Mouse (Mus musculus): ENCODE results near the gene Orm1.

Orm1 gene

DNA sequence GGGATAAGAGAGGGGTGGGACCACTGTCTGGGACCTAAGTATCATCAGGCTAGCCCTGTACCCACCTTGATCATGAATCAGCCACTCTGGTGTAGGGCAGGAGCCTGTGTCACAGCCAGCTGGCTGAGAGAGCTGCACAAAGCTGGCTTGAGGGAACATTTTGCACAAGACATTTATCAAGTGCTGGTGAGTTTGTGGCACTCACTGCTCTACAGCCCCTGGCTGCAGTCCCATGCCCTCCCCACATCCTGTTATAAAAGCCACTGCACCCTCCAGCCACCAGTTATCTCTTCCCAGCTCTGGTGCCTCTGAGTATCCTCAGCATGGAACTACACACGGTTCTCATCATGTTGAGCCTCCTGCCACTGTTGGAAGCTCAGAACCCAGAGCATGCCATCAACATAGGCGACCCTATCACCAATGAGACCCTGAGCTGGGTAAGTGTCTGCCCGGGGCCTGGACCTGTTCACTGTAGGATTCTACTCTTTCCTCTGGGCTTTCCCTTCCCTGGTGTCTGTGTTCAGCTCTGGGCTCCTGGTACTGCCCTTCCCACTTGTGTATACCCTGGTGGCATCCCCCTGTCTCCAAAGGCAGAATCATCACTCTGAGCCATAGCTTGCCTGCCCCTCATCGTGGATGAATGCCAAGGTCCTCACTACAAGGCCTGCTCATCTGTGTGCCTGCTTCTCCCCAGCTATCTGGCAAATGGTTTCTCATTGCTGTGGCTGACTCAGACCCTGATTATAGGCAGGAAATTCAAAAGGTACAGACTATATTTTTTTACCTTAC is 11.7 kb downstream of the Orm1 start, which contains the start of gene Orm3:
Orm3 (plus strand) TSS at position 286 of the 789 bp plus-strand sequence.
- DNase-seq (ENCODE audit: low read depth), result peak; percentile 2

DNA sequence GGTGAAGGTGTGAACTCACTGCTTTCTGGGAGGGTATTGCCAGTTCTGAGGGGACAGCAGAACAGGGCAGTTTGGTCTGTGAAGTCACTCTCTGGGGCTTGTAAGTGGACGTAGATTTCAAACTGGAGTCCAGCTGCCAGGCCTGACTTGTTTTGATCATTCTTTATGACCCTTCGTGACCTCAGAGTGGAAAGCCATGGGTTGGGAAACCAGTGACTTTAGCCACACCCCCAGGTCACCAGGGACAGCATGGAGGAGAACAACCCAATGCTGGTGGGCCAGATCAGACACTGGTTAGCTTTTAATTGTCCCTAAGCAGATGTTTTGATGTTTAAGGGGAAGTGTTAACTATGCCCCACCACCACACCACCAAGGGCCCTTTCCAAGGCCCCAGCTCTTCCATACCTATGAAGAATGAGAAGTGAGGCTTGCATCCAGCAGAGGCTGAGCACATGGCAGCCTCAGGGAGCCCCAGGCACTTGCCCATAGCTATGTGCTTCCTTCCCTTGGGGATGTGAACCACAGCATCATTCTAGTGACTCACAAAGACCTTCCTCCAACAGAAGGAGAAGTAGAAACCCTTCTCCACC is 12.7 kb downstream of the Orm1 start:
- DNase-seq (ENCODE audit: low read depth), result no peak

DNA sequence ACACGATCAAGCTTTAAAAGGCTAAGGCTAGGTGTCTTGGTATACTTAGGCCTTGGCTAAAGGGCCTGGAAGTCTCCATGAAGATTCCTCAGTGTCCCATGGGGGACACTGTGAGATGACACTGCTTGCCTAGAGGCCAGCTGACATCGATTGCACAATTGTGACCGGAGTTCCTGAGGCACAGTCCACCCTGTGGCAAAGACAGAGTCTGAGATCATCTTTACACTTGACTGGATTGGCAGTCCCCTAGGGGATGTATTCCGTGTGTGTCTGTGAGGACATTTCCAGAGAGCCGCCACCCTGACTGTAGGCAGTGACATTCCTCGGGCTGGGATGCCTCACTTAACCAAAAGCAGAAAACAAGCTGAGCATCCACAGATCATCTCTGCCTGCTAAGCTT is 15.5 kb downstream of the Orm1 start:
- DNase-seq (ENCODE audit: low read depth), result no peak

DNA sequence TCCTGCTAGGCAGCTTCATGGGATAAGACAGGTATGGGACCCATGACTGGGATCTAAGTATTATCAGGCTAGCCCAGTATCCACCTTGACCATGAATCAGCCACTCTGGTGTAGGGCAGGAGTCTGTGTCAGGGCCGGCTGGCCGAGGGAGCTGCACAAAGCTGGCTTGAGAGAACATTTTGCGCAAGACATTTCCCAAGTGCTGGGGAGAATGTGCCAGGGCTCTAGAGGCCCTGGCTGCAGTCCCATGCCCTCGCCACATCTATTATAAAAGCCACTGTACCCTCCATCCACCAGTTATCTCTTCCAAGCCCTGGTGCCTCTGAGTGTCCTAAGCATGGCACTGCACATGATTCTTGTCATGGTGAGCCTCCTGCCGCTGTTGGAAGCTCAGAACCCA is 17.8 kb downstream of the Orm1 start, which contains the start of gene Orm2:
Orm2 (plus strand) TSS at position 300 of the 400 bp plus-strand sequence.
- no peak for DNase-seq (ENCODE audit: low read depth)

DNA sequence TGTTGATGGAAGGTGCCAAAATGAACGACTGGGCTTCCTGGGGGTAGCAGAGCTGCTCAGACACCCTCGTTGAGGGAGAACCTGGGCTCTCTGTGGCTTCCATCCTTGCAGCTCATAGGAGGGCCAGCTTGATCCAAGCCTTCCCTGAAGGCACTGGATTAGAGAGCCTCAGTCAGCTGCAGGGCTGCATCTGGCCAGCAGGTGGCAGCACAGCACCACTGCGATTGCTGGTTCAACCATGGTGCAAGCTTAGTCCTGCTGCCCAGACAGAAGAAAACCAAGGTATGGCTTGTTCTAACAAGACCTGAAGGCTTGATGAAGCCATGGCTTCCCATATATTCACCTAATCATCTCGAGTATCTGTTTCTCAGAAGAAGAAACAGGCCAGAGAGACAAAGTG is 24.2 kb downstream of the Orm1 start:
- DNase-seq (ENCODE audit: low read depth), result peak; percentile 38

DNA sequence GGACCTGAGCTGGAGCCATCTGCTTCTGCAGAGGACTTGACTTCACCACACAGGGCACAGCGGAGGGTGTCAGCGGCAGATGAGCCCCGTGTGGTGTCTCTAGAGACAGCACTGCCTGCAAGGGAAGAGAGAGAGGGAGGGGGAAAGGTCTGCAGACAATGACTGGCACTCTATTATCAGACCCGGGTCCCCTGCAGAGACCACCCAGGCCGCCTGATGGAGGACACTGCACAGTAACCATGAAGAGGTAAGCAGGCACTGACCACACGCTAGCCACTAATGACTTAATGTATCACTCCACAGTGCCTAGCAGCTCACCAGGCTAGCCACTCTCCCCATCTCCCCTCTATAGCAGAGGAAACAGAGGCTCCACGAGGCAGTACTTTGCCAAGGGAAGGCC is 26.5 kb downstream of the Orm1 start:
- DNase-seq (ENCODE audit: low read depth), result no peak

DNA sequence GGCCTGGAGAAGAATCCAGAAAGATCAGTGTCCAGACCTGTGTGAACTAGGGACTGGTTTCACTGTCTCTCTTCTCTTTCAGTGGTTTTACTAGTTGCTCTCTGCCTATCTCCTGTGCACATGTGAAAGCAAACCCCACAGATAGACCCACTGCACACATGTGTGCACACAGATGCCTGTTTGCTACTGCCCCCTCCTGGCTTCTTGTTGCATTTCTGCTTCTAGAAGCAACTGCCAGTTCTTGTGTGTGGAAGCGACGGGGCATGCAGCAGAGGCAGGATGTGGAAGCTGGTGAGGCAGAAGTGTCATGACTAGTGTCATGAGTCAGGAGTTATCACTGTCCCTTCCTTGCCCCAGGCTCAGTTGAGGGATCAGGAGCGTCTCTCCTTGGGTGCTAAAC is 27.5 kb downstream of the Orm1 start:
- peak; percentile 28 for DNase-seq (ENCODE audit: low read depth)

DNA sequence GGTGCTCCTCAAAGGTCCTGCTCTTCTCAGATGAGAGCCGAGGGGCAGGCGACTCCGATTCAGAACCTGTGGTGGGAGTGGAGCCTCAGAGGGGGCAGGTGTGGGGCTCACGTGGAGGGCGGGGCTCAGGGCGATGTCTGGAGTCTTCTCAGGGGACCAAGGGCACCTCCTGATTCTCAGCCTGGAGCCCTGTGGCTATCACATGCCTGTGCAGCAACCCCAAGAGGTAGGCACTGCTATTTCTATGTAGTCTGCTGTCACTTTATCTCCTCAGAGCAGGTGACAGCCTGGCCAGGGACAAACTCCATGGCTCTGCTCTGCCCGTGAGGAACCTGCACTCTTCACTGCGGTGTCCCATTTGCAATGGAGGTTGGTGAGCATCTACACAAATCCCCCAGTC is 29.0 kb downstream of the Orm1 start:
- no peak for DNase-seq (ENCODE audit: low read depth)

DNA sequence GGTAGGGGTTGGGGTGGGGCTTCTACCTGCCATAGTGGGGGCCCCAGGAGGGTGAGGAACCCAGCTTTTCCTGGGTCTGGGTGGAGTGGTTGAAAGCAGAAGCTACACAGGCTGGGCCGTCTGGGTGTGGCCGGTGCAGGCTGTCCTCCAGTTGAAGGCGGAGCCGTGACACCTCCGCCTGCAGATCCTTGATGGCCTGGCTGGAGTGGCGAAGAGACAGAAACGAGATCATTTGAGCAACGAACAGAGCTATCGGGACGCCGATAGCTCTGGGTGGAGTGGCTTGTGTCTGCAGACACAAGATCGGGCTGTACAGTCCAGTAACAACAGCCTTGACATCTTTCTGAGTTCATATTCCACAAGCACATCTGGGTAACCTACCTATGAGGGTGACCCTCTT is 30.0 kb downstream of the Orm1 start:
- DNase-seq (ENCODE audit: low read depth), result no peak

DNA sequence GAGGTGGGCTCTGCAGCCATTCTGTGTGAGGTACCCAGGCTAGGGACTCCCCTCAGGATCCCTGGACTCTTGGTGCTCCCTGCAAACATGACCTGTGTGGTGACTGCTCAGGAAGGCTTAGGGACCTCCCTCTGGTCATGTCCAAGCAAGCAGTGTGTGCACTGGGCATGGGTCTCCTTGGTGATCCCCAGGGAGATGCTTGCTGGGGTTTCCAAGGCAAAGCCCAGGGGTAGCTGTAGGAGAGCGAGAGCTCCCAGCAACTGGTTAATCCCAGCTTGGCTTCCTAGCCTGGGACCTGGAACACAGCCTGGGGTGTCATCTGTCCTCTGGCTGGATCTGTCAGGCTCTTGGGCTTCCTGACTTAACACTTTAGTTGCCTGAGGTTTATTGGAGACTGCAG is 31.0 kb downstream of the Orm1 start:
- DNase-seq (ENCODE audit: low read depth), result no peak

DNA sequence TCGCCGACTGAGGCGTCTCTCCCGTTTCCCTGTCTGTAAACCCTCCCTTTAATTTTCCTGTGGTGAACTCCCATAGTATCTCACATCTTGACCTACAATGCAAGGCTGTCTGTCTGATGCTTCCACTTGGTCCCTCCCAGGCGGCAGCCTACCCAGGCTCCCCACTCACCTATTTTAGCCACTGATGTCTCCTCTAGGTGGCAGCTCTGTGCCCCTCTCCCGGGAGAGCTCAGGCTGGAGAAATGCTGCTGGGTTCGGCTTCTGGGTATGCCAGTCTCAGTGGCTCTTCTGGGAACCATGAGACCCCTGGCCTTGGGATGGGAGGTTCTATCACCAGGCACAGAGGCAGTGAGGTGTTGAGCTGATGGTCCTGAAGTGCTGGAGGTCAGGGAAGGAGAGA is 33.1 kb downstream of the Orm1 start:
- no peak for DNase-seq (ENCODE audit: low read depth)

DNA sequence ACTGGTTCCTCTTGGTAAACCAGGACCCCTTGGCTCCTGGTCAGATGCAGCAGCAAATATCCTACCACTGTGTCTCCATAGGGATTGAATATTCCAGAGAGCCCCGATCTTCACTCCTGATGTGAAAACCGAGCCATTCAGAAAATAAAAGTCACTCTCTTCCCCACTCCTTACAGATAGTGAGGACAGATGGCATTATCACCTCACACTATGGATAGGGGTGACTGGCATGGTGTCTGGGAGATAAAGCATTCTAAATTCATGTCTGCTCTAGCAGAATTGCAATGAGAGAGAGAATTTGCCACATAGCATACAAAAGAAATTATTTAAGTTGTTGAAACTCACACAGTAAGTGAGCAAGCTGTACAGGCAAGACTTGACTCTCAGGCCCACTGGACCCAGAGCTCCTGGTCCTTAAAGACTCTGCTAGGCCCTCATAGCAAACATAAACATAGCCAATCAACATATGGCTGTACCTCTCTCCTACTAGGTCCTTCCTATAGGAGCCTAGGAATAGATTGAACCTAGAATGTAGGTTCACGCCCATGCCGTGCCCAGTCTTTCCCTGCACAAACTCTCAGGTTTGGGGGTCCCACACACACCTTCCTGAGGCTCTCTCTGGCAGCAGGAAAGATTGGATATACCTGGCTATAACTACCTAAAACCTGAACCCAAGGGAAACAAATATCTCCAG is 38.5 kb downstream of the Orm1 start:
- no peak for DNase-seq (ENCODE audit: low read depth)

DNA sequence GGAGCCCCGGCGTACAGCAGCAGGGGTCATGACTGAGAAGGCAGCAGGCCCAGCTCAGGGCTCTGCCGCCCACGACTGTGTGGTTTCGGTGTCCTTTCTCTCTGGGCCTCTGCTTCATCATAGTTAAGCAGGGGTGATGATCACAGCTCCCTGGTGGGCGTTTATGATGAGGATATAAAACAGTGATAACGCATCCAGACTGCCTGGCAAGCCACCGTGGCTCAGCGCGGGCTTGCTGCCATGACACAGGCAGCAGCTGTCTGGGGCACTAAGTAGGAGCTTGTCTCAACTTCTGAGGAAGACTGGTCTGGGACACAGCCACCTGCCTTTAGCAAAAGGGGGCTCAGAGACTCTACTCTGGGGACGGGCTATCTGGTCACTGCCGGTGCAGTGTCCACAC is 39.1 kb downstream of the Orm1 start:
- no peak for DNase-seq (ENCODE audit: low read depth)

DNA sequence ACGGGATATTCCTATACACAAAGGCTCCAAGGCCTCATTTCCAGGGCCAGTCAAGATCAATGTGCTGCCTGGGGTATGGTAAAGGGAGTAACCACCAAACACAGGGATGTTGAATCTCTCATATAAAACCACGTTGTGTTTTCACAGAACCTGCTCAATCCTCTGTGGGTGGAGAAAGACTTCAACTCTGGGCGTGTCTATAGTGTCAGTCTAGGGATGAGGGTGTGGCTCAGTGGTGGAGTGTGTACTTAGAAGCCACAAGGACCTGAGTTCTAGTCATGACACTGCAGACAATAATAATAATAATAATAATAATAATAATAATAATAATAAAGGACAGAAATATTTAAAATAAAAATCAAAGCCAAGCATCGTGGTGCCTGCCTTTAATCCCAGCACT is 39.9 kb downstream of the Orm1 start:
- no peak for DNase-seq (ENCODE audit: low read depth)

DNA sequence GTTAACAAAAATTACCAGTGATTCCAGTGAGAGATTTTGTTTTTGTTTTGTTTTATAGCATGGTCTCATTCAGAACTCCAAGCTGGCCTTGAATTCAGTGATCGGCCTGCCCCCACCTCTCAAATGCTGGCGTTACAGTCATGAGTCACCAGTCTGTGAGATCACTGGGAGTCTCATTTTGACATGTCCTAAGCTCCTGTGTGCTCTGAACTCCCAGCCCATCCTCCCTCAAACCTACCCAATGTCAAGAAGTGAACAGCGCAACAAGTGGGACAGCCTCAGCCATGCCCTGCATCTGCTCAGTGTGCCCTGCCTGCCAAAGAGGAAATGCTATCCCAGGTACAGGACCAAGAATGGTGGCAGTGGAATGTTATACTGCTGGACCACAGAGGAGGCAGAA is 40.9 kb downstream of the Orm1 start:
- no peak for DNase-seq (ENCODE audit: low read depth)

DNA sequence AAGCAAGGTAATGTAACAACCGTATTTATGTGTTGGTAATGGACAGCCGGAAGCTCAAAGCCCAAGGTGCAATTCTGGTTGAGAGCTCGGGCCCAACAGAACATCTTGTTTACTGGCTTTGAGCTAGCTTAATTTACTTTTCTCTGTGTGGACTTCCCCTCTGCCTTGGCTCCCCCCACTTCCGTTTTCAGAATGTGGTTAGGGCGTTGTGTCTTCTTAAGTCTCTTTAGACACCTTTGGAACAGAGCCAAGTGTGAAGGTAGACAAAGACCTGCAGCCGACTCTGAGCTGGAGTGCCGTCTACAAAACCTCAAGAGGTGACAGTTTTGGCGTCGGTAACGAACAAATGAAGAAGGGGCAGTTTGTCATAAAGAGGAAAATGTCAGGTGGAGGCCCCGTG is 41.4 kb downstream of the Orm1 start:
- peak; percentile 5 for DNase-seq (ENCODE audit: low read depth)

DNA sequence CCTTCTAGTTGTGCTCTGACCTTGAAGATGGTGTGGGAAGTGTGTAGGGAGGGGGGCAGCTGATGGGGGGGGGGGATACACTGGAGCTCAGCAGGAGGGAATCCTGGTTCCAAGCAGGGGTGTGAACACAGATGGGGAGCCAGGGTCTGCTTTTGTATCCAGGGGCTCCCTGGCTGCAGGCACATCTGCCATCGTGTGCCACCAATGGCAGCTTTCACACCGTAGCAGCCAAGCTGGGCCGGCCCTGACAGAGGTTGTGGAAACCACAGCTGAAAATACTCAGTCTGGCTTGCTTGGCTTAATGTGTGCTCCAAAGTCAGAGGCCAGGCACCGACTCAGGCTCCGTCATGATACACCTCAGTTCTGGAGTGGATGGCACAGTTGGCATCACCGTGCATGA is 43.7 kb downstream of the Orm1 start:
- DNase-seq (ENCODE audit: low read depth), result no peak

DNA sequence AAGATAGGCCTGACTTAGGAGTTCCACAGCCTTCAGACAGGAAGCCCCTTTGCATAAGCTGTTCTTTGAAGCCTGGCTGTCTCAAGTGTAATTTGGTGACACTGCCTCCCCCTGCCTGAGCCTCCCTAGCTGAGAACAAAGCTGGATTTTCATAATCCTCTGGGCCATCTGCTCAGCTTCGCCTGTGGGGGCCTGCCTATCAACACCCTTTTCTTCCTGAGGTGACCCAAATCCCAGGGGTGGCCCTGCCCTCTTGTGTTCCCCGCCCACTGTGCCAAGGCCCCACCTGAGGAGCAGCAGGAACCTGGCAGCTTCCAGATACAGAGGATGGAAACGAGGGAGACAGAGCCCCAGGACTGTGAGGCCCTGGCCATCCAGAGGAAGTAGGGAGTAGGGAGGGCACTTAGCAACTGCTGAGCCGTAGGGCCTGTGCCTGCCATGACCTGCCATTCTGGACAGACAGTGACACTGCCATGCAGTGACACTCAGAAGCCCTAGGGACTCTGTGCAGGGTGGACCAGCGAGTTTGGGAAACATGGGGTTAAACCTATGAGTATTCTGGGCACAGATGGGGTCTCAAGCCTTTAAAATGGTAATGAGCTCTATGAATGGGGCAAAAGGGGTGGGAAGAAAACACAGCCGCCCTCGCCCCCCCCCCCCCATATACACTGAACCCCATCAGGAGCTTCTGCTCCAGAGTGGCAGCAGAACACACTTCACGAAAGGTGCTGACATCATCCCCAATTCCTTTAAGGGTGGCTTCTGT is 44.9 kb downstream of the Orm1 start:
- DNase-seq (ENCODE audit: low read depth), result no peak

DNA sequence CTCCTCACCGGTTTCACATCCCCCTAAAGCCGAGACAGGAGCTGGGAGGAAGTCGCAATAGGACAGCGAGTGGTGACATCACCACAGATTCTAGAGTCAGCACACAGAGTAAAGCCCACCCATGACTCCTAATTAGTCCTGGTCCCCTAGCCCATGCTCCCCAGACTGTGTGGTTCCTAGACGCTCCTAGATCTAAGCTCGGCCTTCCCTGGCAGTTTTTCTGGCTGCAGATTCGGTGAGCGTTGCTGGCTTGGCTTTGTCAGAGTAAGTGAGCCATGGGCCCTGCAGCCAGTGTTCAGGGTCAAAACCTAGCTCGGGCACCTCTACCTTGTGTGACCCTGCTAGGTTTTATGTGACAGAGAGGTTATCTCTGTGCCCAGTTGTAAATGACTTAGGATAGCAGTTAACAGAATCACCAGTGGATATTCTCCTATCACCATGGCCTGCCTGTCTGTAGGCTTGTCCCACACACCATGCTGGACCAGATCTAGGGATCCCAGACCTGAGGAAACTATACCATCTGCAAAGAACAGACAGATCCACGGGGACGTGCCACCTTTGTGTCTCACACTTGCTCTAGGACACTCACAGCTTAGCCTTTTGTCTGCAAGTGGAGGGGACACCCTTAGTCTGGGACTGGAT is 45.6 kb downstream of the Orm1 start:
- no peak for DNase-seq (ENCODE audit: low read depth)

DNA sequence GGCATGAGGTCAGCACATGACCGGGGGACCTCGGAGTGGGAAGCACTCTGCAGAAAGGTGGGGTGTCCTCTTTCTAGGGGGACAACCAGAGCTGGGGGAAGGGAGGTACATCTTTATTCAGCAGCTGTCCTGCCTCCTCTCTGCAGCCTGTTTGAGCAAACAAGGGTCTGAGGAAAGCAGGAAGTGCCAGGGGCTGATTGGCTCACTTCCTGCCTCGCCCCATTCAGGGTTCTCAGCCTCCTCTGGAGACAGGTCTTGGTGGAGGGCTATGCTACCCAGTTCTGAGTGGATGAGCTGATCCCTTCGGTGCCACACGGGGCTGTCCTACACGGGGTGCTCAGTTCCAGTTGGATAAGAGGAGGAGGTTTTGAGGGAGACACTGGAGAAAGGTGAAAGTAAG is 47.0 kb downstream of the Orm1 start:
- no peak for DNase-seq (ENCODE audit: low read depth)
